ENCODE assay signal across 8 mouse cellular contexts in genomic region chr10:60760377-60760776, GRCm38 (mm10). TPM values are rescaled to one million over a fixed set of nuclear protein-coding genes. Genes with fewer than 3 reads are reported as not detected.
DNase-seq lines count a peak whose midpoint lies in the region; ATAC-seq and TF ChIP-seq lines count a peak whose summit lies in the region.

No protein-coding gene starts in this region.

- no peak overlapping the region for H3K9ac ChIP-seq in kidney, embryonic 14.5 days (ENCODE audit: low read depth, low read length)
- H3K9ac ChIP-seq in limb, embryonic 14.5 days (ENCODE audit: low read depth, low read length, severe bottlenecking) = no peak overlapping the region

- H3K4me2 ChIP-seq in kidney, embryonic 14.5 days (replicated peaks; ENCODE audit: low read depth, low read length) = no peak overlapping the region
- no peak overlapping the region for H3K4me2 ChIP-seq in limb, embryonic 14.5 days (replicated peaks; ENCODE audit: low read depth, low read length, severe bottlenecking)

- H3K79me2 ChIP-seq in C2C12 (ENCODE audit: control insufficient read depth, insufficient read depth) = no peaks in the 10 kb centered on the region

- H3K79me3 ChIP-seq in C2C12 (ENCODE audit: low read depth) = no peaks in the 10 kb centered on the region

- H3K36me3 ChIP-seq in C2C12 (ENCODE audit: control insufficient read depth, insufficient read depth) = peaks cover 28% of the 10 kb centered on the region
- peaks cover 27% of the 10 kb centered on the region for H3K36me3 ChIP-seq in heart, embryonic 10.5 days
- peaks cover 5% of the 10 kb centered on the region; the same call in 1 of the 2 replicates for H3K36me3 ChIP-seq in kidney, embryonic 14.5 days (ENCODE audit: control insufficient read depth, insufficient read depth, low read length)
- H3K36me3 ChIP-seq in limb, embryonic 14.5 days (ENCODE audit: control insufficient read depth, insufficient read depth, low read length) = peaks cover 6% of the 10 kb centered on the region; the same call in 1 of the 2 replicates

- H3K4me3 ChIP-seq in C2C12 (ENCODE audit: insufficient read depth, poor library complexity, severe bottlenecking) = no peak overlapping the region
- H3K4me3 ChIP-seq in heart, embryonic 10.5 days = no peak overlapping the region
- H3K4me3 ChIP-seq in kidney, embryonic 14.5 days (ENCODE audit: low read length) = no peak overlapping the region
- no peak overlapping the region for H3K4me3 ChIP-seq in limb, embryonic 14.5 days (replicated peaks; ENCODE audit: low read length)

- peak; percentile 74 for TF ChIP-seq CTCF in C2C12 (IDR thresholded peaks at IDR 0.05; ENCODE audit: control insufficient read depth, insufficient read depth, insufficient read length)

- peaks cover 5% of the 10 kb centered on the region for H3K4me1 ChIP-seq in heart, embryonic 10.5 days
- no peaks in the 10 kb centered on the region for H3K4me1 ChIP-seq in kidney, embryonic 14.5 days (ENCODE audit: control insufficient read depth, insufficient read depth, low read length)
- H3K4me1 ChIP-seq in limb, embryonic 14.5 days (ENCODE audit: control insufficient read depth, insufficient read depth, low read length) = no peaks in the 10 kb centered on the region

- 6% methylated on average over 14 of the region's 14 CpGs for WGBS in heart, embryonic 10.5 days
- 5% methylated on average over 14 of the region's 14 CpGs for WGBS in kidney, embryonic 14.5 days
- WGBS in limb, embryonic 14.5 days = 5% methylated on average over 14 of the region's 14 CpGs

- ATAC-seq in erythroblast, adult 5-6 weeks (replicated peaks; ENCODE audit: low FRiP score, poor library complexity, severe bottlenecking) = peak; percentile 78
- ATAC-seq in kidney, embryonic 14.5 days (ENCODE audit: low FRiP score, low TSS enrichment) = peak; percentile 88
- peak; percentile 83 for ATAC-seq in limb, embryonic 14.5 days (ENCODE audit: low FRiP score, low read depth)

- peak; percentile 98 for DNase-seq in brain, adult 2 months (ENCODE audit: low read depth, low spot score)
- peak; percentile 93 for DNase-seq in heart, embryonic 10.5 days (ENCODE audit: low spot score)
- DNase-seq in limb, embryonic 14.5 days (ENCODE audit: low spot score) = peak; percentile 97
- DNase-seq in monocyte, adult 2 months (ENCODE audit: low read depth in 1 of 2, low spot score in 2 of 2) = peak; percentile 71 to 80
- DNase-seq in spleen, postnatal 14 days (ENCODE audit: low spot score in 2 of 2) = peak; percentile 68 to 82

- H3ac ChIP-seq in C2C12 (ENCODE audit: control insufficient read depth, insufficient read length, low read depth) = no peak overlapping the region

- no peak overlapping the region for H3K27ac ChIP-seq in heart, embryonic 10.5 days
- no peak overlapping the region for H3K27ac ChIP-seq in kidney, embryonic 14.5 days (ENCODE audit: low read depth, low read length)
- H3K27ac ChIP-seq in limb, embryonic 14.5 days (replicated peaks; ENCODE audit: low read depth, low read length) = no peak overlapping the region

- 0 out of 2 replicates have a peak, but pooled peaks cover 2% of the 10 kb centered on the region for H3K9me3 ChIP-seq in heart, embryonic 10.5 days
- H3K9me3 ChIP-seq in kidney, embryonic 14.5 days (ENCODE audit: control insufficient read depth, low read length) = no peaks in the 10 kb centered on the region
- H3K9me3 ChIP-seq in limb, embryonic 14.5 days (ENCODE audit: control insufficient read depth, low read length) = no peaks in the 10 kb centered on the region

- no peak for TF ChIP-seq POLR2A in limb, embryonic 14.5 days (IDR thresholded peaks at IDR 0.05; ENCODE audit: borderline replicate concordance, extremely low read depth, insufficient read depth, insufficient read length)

- H3K27me3 ChIP-seq in C2C12 (ENCODE audit: control insufficient read depth, insufficient read depth, insufficient read length) = no peaks in the 10 kb centered on the region
- H3K27me3 ChIP-seq in heart, embryonic 10.5 days (ENCODE audit: insufficient read depth, poor library complexity, severe bottlenecking) = no peaks in the 10 kb centered on the region
- no peaks in the 10 kb centered on the region for H3K27me3 ChIP-seq in kidney, embryonic 14.5 days (ENCODE audit: control insufficient read depth, insufficient read depth, low read length)
- H3K27me3 ChIP-seq in limb, embryonic 14.5 days (ENCODE audit: control insufficient read depth, insufficient read depth, low read length) = no peaks in the 10 kb centered on the region

TF ChIP-seq in C2C12, 6 proteins besides CTCF, POLR2A, EP300 and RAD21:
- no peak for TF ChIP-seq USF1 (IDR thresholded peaks at IDR 0.05; ENCODE audit: low read depth)
- no peak for TF ChIP-seq CEBPB (IDR thresholded peaks at IDR 0.05; ENCODE audit: low read depth)
- no peak for TF ChIP-seq MYOD1 (IDR thresholded peaks at IDR 0.05; ENCODE audit: control insufficient read depth, insufficient read length, low read depth)
- TF ChIP-seq MYOG (IDR thresholded peaks at IDR 0.05; ENCODE audit: control insufficient read depth, extremely low read depth, insufficient read length) = no peak
- TF ChIP-seq FOSL1 (IDR thresholded peaks at IDR 0.05; ENCODE audit: insufficient read depth, low read length, poor library complexity, severe bottlenecking) = no peak
- TF ChIP-seq MAX (IDR thresholded peaks at IDR 0.05) = no peak

RNA-seq across cellular contexts. Expression of gene Slc29a3, which starts 7.8 kb away (rescaled TPM):
- 4.4 TPM for polyA plus RNA-seq in C2C12 (2012; fragmentation: generic; extraction: Trizol)
- total RNA-seq in erythroblast, adult 5-6 weeks (2015; ENCODE audit: low replicate concordance) = 7.3 TPM in 2 replicates
- 1.5 and 4.1 TPM in 2 replicates for total RNA-seq in erythroblast, adult 5-6 weeks (2017; ENCODE audit: low replicate concordance)
- polyA plus RNA-seq in heart, embryonic 10.5 days (2016; fragmentation: Nextera tagmentation; extraction: Ambion mirVana) = 5.7 and 6.3 TPM in 2 replicates
- 4.0 and 10.8 TPM in 2 replicates for polyA plus RNA-seq in kidney, embryonic 14.5 days (2014; fragmentation: Nextera tagmentation; extraction: Ambion mirVana)
- polyA plus RNA-seq in limb, embryonic 14.5 days (2012; rRNA removed) = 10.0 and 13.7 TPM in 2 replicates
- 10.4 and 10.6 TPM in 2 replicates for polyA plus RNA-seq in limb, embryonic 14.5 days (2014; fragmentation: Nextera tagmentation; extraction: Ambion mirVana)
